Mouse (Mus musculus) lung, postnatal 0 days (tissue): Measurements from ENCODE around the gene Hadh.

ENCODE experiments used
- CTCF ChIP-seq: IDR thresholded peaks from 2 replicates; pipeline ENCODE4 v1.5.1; 2016; ENCODE audit warnings: antibody characterized with exemption, mild to moderate bottlenecking
- EP300 ChIP-seq: IDR thresholded peaks from 2 replicates; pipeline ENCODE4 v1.6.1; 2016; ENCODE audit warnings: antibody characterized with exemption, mild to moderate bottlenecking, control low read depth

- TF ChIP-seq CTCF (no peak), EP300 (peak; percentile 70)
These were observed 8.0 kb downstream of the Hadh start for GRCm38 (mm10) chr3:131263766-131264486.
